Mouse (Mus musculus) testis, adult 2 months (tissue): ENCODE results near the gene Col4a3.

ENCODE experiments used
- CTCF ChIP-seq: fragments of 200-500 bp; IDR thresholded peaks from 2 replicates; pipeline ENCODE4 v1.5.1; 2012; ENCODE audit warnings: low read depth, mild to moderate bottlenecking, inconsistent platforms, low read length, moderate library complexity; ENCODE audit not compliant: control insufficient read depth, insufficient read depth, insufficient replicate concordance
- POLR2A ChIP-seq: fragments of 200-500 bp; IDR thresholded peaks from 2 replicates; pipeline ENCODE4 v1.6.1; 2012; ENCODE audit warnings: low read depth, mild to moderate bottlenecking, inconsistent platforms, low read length, moderate library complexity; ENCODE audit not compliant: control insufficient read depth

DNA sequence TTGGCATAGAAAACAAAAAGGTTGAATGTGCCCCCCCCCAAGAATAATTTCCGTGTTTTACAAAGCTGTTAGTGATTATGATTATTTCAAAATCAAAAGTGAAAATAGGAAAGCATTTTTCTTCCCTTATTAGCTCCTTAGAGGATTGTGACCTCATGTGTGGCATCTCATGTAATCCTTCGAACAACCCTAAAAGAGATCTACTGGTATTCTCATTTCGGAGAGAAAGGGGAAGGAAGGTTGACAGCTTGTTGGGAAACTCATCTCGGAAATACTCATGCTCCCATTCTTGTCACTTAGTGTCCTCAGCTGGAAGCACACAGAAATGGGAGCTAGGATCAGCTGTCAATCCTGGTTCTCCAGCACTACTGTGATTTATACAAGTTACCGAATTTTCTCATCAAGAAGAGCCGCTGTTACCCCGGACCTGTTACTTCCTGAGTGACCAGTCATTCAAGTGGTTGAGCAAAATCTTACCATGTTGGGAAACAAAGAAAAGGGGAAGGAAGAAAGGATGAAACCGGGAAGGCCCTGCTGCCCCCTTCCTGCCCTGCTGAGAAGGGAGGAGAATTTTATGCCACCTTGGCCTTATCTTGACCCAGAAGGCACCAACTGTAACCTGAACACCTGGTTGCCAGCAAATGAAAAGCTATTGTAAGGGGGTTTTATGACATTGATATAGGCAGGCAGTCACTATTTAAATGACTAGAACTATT lies 174.9 kb downstream of the Col4a3 start:
- no peak for TF ChIP-seq POLR2A
- no peak for TF ChIP-seq CTCF
